In the genomic region with DNA sequence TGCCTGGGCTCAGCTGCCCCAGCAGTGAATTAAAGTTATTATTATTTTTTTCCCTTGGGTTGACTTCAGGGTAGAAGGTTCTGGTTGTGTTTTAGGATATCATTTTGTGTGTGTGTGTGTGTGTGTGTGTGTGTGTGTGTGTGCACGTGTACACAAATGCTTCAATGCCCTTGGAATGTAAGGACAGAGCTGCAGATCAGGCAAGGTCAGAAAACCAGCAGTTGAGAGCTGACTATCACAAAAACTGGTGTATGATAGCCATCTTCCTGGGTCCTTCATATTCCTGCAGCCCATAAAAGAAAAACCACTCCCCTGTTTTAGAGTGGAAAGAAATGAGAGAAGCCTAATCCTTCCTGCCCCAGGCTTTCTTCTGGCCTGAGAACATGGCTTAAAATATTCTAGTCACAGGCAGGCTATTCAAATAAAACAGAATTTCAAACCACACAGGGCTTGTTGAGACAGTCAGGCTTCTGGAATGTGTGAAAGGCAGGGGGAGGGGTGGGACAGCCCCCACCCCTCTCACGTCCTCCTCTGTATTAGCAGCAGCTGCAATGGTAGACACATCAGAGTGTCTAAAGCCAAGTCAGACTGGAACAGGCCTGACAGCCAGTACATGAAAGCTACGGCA, we compare ENCODE assay signal across 9 mouse cellular contexts.
DNase-seq lines count a peak whose midpoint lies in the region; ATAC-seq lines count a peak whose summit lies in the region.
"Had no signal": no experiment of that assay in that cellular context is flagged by ENCODE, and none has a peak within 500 bp of the region (broad histone marks: within the 10 kb centered on the region; RNA-seq: fewer than 3 reads in every experiment).

No protein-coding gene starts in this region.

- WGBS in embryonic facial prominence, embryonic 15.5 days = 14% methylated on average over 3 of the region's 3 CpGs
- 19% methylated on average over 3 of the region's 3 CpGs for WGBS in neural tube, embryonic 14.5 days

- no peak overlapping the region for H3K4me2 ChIP-seq in embryonic facial prominence, embryonic 15.5 days (replicated peaks)
- no peak overlapping the region for H3K4me2 ChIP-seq in neural tube, embryonic 14.5 days (ENCODE audit: low read depth, low read length)

- no peaks in the 10 kb centered on the region for H3K36me3 ChIP-seq in embryonic facial prominence, embryonic 15.5 days
- no peaks in the 10 kb centered on the region for H3K36me3 ChIP-seq in neural tube, embryonic 14.5 days (ENCODE audit: control insufficient read depth, insufficient read depth, low read length)

- H3K9ac ChIP-seq in embryonic facial prominence, embryonic 15.5 days = no peak overlapping the region
- no peak overlapping the region for H3K9ac ChIP-seq in neural tube, embryonic 14.5 days (replicated peaks; ENCODE audit: low read depth, low read length)

- H3K4me3 ChIP-seq in embryonic facial prominence, embryonic 15.5 days (replicated peaks) = no peak overlapping the region
- H3K4me3 ChIP-seq in neural tube, embryonic 14.5 days (ENCODE audit: low read depth, low read length) = no peak overlapping the region
- H3K4me3 ChIP-seq: heart, adult 2 months had no signal

- H3K27ac ChIP-seq in embryonic facial prominence, embryonic 15.5 days (replicated peaks) = peak overlapping the region; percentile 68
- H3K27ac ChIP-seq in neural tube, embryonic 14.5 days (ENCODE audit: low read depth, low read length) = no peak overlapping the region; the same call in 1 of the 2 replicates
- H3K27ac ChIP-seq: heart, adult 2 months had no signal

- peak; percentile 84 for ATAC-seq in embryonic facial prominence, embryonic 15.5 days (ENCODE audit: insufficient number of reproducible peaks, low FRiP score, low TSS enrichment, low read depth)
- peak; percentile 84 for ATAC-seq in neural tube, embryonic 14.5 days (ENCODE audit: low read depth)

- H3K9me3 ChIP-seq in embryonic facial prominence, embryonic 15.5 days (replicated peaks) = no peaks in the 10 kb centered on the region
- H3K9me3 ChIP-seq in neural tube, embryonic 14.5 days (ENCODE audit: control insufficient read depth, low read length) = no peaks in the 10 kb centered on the region

- peaks cover 16% of the 10 kb centered on the region for H3K4me1 ChIP-seq in embryonic facial prominence, embryonic 15.5 days
- H3K4me1 ChIP-seq in neural tube, embryonic 14.5 days (ENCODE audit: control insufficient read depth, insufficient read depth, low read length) = peaks cover 8% of the 10 kb centered on the region; the same call in 1 of the 2 replicates

- peak; percentile 16 for DNase-seq in layer of hippocampus, adult 9-11 months
- no peak for DNase-seq in layer of hippocampus, adult 8-10 months (ENCODE audit: low spot score in 2 of 2)
- DNase-seq in kidney, adult 9 months = peak; percentile 46
- DNase-seq in adrenal gland, adult 18-20 months (ENCODE audit: low spot score in 2 of 2) = no peak
- no peak for DNase-seq in thymus, postnatal 10 days (ENCODE audit: low spot score in 2 of 2)
- DNase-seq in thymus, postnatal 36 days = no peak

- H3K27me3 ChIP-seq in embryonic facial prominence, embryonic 15.5 days = no peaks in the 10 kb centered on the region
- no peaks in the 10 kb centered on the region for H3K27me3 ChIP-seq in neural tube, embryonic 14.5 days (ENCODE audit: control insufficient read depth, insufficient read depth, low read length)

Comparison
In these comparisons a context has a peak if more than half of its experiments do, and no peak if none do; other contexts are left out.
1. DNase-seq: peak in layer of hippocampus, adult 9-11 months (single experiment) and kidney, adult 9 months (single experiment); none in layer of hippocampus, adult 8-10 months (0 of 2), adrenal gland, adult 18-20 months (0 of 2), thymus, postnatal 10 days (0 of 2) and thymus, postnatal 36 days (0 of 2).